Mouse (Mus musculus) midbrain, embryonic 11.5 days (tissue): ENCODE results near the gene Gata3. TPM values are rescaled to one million over a fixed set of nuclear protein-coding genes. Genes with fewer than 3 reads are reported as not detected.

Experiments used
- ATAC-seq: fragments of 200-750 bp; cut with Nextera tagmentation; 2 replicates; pipeline ENCODE4 v1.8.0; 2017; ENCODE audit warnings: moderate TSS enrichment, moderate library complexity; ENCODE audit not compliant: low FRiP score
- DNase-seq: peaks from one replicate; pipeline ENCODE4 v3.0.0; 2015; ENCODE audit warnings: low spot score; ENCODE audit errors: missing footprints
- H3K27ac ChIP-seq: fragments of 300-500 bp; sonication (generic); 2 replicates; pipeline ENCODE4 v1.5.1; 2014; ENCODE audit warnings: low read depth, low read length
- H3K27me3 ChIP-seq: fragments of 300-500 bp; sonication (generic); 2 replicates; pipeline ENCODE4 v1.6.1; 2014; ENCODE audit warnings: mild to moderate bottlenecking, low read length, moderate library complexity, mixed read lengths; ENCODE audit not compliant: control insufficient read depth, insufficient read depth
- H3K36me3 ChIP-seq: fragments of 300-500 bp; sonication (generic); 2 replicates; pipeline ENCODE4 v1.6.1; 2014; ENCODE audit warnings: mild to moderate bottlenecking, low read length, moderate library complexity, mixed read lengths; ENCODE audit not compliant: control insufficient read depth, insufficient read depth
- H3K4me1 ChIP-seq: fragments of 300-500 bp; sonication (generic); 2 replicates; pipeline ENCODE4 v1.6.1; 2014; ENCODE audit warnings: low read length; ENCODE audit not compliant: control insufficient read depth, insufficient read depth
- H3K4me2 ChIP-seq: fragments of 300-500 bp; sonication (generic); 2 replicates; pipeline ENCODE4 v1.6.1; 2014; ENCODE audit warnings: mild to moderate bottlenecking, moderate library complexity
- H3K4me3 ChIP-seq: fragments of 300-500 bp; sonication (generic); 2 replicates; pipeline ENCODE4 v1.5.1; 2014; ENCODE audit warnings: low read depth, low read length
- H3K9ac ChIP-seq: fragments of 300-500 bp; sonication (generic); 2 replicates; pipeline ENCODE4 v1.6.1; 2014; ENCODE audit warnings: low read length
- H3K9me3 ChIP-seq: fragments of 300-500 bp; sonication (generic); 2 replicates; pipeline ENCODE4 v1.6.1; 2016; ENCODE audit warnings: low read length; ENCODE audit not compliant: control insufficient read depth
- WGBS: fragments of 180-500 bp; shearing (Covaris S2); extraction: QIAGEN DNeasy Blood & Tissue Kit; methylation state at CpG from one replicate; pipeline ENCODE4 v1.1.7; 2014; 5-methylcytosine and 5-hydroxymethylcytosine counted together
- polyA plus RNA-seq: library from polyadenylated mRNA; unstranded; fragments of >200 nt; fragmentation: Nextera tagmentation; extraction: Ambion mirVana; gene quantifications from 2 replicates; pipeline ENCODE4 v1.2.1, GENCODE M21; 2014

Gene Gata3
- polyA plus RNA-seq, 1 experiment from 2014 or later, result 34.1 TPM

- no peak overlapping the region for H3K4me2 ChIP-seq
- 90% methylated on average over 8 of the region's 8 CpGs for WGBS
- H3K4me3 ChIP-seq, result no peak overlapping the region
These were observed 69.2 kb downstream of the Gata3 start for GRCm38 (mm10) chr2:9820611-9821010.

GRCm38 (mm10) chr2:9818177-9818785, 71.6 kb downstream of the Gata3 start:
- H3K27ac ChIP-seq, result no peak overlapping the region

More at GRCm38 (mm10) chr2:9820611-9821010, 69.2 kb downstream of the Gata3 start:
- DNase-seq (no peak), ATAC-seq (no peak)
- no peaks in the 10 kb centered on the region for H3K9me3 ChIP-seq
- H3K9ac ChIP-seq, result no peak overlapping the region
- no peaks in the 10 kb centered on the region for H3K27me3 ChIP-seq
- no peak overlapping the region for H3K27ac ChIP-seq
- no peaks in the 10 kb centered on the region for H3K36me3 ChIP-seq
- no peaks in the 10 kb centered on the region for H3K4me1 ChIP-seq

More at GRCm38 (mm10) chr2:9818177-9818785, 71.6 kb downstream of the Gata3 start:
- DNase-seq (no peak), ATAC-seq (no peak)
- H3K4me2 ChIP-seq, result no peak overlapping the region
- H3K36me3 ChIP-seq, result no peaks in the 10 kb centered on the region
- H3K9me3 ChIP-seq, result no peaks in the 10 kb centered on the region
- no peaks in the 10 kb centered on the region for H3K27me3 ChIP-seq
- H3K4me3 ChIP-seq, result no peak overlapping the region
- H3K4me1 ChIP-seq, result no peaks in the 10 kb centered on the region
- 83% methylated on average over 7 of the region's 7 CpGs for WGBS
- H3K9ac ChIP-seq, result no peak overlapping the region

Other genes with a start within 250 kb of the Gata3 start
- gene 4930412O13Rik, start 8.8 kb downstream of the Gata3 start, polyA plus RNA-seq, result 0.20 and 1.2 TPM in 2 replicates
- gene 9230102O04Rik, start 494 bp downstream of the Gata3 start, polyA plus RNA-seq, result 1.4 and 1.6 TPM in 2 replicates
- 17.0 and 17.7 TPM in 2 replicates for gene Taf3, start 158.6 kb upstream of the Gata3 start, polyA plus RNA-seq
- 532 and 553 TPM in 2 replicates for gene Atp5c1, start 190.5 kb upstream of the Gata3 start, polyA plus RNA-seq
- gene Kin, start 190.6 kb upstream of the Gata3 start, polyA plus RNA-seq, result 42.5 and 45.0 TPM in 2 replicates
- gene Itih2, start 241.4 kb upstream of the Gata3 start, polyA plus RNA-seq, result 0.06 and 0.12 TPM in 2 replicates